Mouse (Mus musculus) left cerebral cortex, adult 2 months (tissue): Measurements from ENCODE around the gene Spsb4. TPM values are rescaled to one million over a fixed set of nuclear protein-coding genes. Genes with fewer than 3 reads are reported as not detected.

ENCODE experiments used
- DNase-seq, 2 experiments: peaks; one replicate each; pipeline ENCODE4 v3.0.0; 2021 to 2022; ENCODE audit warnings: low spot score in 2 of 2, mixed read lengths in 1 of 2; ENCODE audit errors: extremely low spot score in 1 of 2
- H3K27ac ChIP-seq: fragments of 200-600 bp; 2 replicates; pipeline ENCODE4 v1.8.1; 2022
- H3K4me3 ChIP-seq: fragments of 200-600 bp; 2 replicates; pipeline ENCODE4 v1.8.1; 2022
- CTCF ChIP-seq: fragments of 200-600 bp; IDR thresholded peaks from 2 replicates; pipeline ENCODE4 v1.8.1; 2022; ENCODE audit warnings: antibody characterized with exemption, mild to moderate bottlenecking, moderate library complexity
- intact Hi-C: fragments of 180-260 bp; cut with DNase I; formaldehyde crosslinking; loops from one replicate; pipeline ENCODE4 v1.15.1; 2025
- total RNA-seq, 2 experiments: library from RNA; stranded (reverse); gene quantifications; 2 replicates each; pipeline ENCODE4 v1.2.3; 2021

Gene Spsb4
- total RNA-seq, 2 experiments from 2014 or later, result 5.2 to 5.6 TPM

DNA sequence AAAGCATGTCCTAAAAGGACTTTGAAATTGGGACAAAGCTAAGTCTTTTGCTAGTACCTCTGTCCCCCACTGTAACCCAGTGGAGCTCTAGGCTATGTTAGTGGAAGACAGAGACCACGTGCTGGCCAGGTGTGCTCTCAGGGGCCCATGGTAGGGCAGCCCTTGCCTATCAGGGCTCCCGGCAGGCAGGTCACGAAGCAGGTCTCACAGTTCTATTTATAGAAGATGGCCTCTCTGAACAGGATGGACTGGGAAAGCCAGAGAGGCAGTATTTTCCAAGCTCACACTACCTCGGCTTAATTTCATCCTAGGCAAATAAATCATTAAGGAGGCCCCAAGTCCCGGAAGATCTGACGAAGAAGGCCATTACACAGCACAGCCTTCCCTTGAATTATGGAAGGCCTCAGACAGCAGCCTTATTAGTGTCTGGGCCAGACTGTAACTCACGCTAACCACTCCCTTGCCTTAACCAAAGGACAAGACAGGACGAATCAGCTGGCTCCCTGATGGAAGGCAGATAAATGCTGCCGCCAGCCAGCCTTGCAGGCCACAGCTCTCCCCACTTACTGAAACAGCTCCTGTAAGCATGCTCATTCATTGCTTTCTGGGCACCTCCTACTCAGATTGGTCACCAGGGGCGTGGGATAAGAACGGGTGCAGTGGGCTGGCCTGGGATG lies 31.7 kb downstream of the Spsb4 start:
- DNase-seq, result no peak
- Histone ChIP-seq H3K27ac (no peak overlapping the region), H3K4me3 (no peak overlapping the region)
- TF ChIP-seq CTCF, result no peak
- intact Hi-C loops, result no loop called here

DNA sequence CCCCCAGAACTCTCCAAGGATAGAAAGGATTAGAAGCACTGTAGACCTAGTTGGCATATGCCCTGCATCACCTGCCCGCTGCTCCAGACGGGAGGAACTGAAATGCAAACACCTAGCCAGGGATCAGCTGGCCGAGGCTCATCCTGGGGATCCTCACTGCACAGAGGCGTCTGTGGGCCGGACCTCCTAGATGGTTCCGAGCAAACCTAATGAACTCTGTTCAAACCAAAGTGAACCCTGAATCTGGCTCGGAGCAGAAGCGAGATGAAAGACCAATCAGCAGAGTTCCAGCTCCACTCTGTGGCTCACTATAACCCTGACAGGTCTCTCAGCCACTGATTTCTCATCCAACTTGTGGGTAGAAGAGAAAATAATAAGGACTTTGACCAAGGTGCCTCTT lies 34.6 kb downstream of the Spsb4 start:
- no peak for TF ChIP-seq CTCF
- intact Hi-C loops, result no loop called here
- Histone ChIP-seq H3K27ac (no peak overlapping the region), H3K4me3 (no peak overlapping the region)
- no peak for DNase-seq

DNA sequence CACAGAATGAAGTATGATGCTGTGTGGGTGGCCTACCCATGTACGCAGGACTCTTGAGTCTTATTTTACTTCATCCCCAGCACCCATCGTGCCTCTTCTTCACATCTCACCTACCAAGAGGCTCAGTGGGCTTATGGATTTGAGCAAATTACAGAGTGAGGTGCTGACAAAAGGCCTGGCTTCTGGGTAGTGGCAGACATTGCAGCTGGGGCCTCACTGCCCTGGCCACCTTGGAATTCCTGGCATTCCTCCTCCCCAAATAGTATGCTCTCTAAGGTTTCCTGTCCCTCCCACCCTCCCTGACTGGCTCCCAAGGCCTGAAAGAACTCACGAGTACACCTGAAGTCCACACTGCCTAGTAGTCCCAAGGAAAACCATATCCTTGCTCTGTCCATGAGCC lies 35.7 kb downstream of the Spsb4 start:
- intact Hi-C loops, result no loop called here
- no peak for DNase-seq
- TF ChIP-seq CTCF, result no peak
- Histone ChIP-seq H3K27ac (no peak overlapping the region), H3K4me3 (no peak overlapping the region)

DNA sequence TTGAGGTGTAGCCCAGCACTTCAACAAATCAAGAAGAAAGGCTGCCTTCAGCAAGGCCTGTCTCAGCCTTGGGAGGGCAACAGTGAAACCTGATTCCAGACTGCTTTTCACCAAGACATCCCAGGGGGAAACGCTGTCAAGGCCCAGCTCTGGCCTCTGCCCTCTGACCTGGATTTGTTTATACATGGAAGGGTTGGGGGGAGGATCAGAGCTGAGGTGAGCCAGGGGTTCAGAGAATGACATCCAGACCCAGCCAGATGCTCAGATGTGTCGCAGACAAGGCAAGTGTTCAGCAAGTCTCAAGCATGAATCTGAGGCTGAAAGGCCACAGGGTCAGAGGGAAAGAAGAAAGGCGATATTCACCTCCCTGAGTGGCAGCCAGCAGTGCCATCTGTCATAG lies 36.3 kb downstream of the Spsb4 start:
- TF ChIP-seq CTCF, result no peak
- Histone ChIP-seq H3K27ac (no peak overlapping the region), H3K4me3 (no peak overlapping the region)
- intact Hi-C loops, result no loop called here
- DNase-seq, result no peak

DNA sequence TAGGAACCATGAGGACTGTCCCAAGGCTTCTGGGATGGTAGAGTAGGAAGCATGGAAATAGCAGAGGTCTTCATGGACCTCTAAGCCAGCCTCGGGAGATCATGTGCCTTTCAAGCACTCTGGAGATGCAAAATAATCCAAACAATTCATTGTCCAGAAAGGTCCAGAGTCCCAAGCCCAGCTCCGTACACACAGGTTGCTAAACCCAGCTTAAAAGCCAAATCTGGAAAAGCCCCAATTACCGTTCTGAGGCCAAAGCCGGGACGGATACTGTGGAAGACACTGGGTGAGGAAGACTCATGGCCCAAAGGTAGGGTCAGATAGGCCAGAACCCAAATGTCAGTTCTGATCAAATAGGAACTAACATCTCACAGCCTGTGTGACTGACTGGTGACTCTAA lies 36.8 kb downstream of the Spsb4 start:
- TF ChIP-seq CTCF, result no peak
- intact Hi-C loops, result no loop called here
- H3K4me3 ChIP-seq, result no peak overlapping the region
- no peak overlapping the region for H3K27ac ChIP-seq
- DNase-seq, result no peak

DNA sequence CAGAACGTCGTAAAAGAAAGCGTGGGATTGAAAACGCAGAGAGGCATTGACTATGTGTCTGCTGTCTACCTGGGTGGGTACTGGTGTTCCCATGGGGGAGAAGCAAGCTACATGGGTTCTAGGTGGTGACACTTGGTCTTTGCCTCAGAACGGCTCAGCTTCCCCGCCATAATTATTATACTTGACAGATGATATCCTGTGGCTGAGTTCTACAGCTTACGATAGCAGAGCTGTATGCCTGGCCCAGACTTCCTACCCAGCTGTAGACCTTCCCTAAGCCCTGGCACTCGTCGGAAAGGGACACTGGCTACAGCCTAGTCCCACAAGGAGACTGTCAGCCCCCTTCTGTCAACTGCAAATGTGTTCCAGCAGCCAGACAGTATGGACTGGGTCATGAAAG lies 37.5 kb downstream of the Spsb4 start:
- Histone ChIP-seq H3K27ac (no peak overlapping the region), H3K4me3 (no peak overlapping the region)
- intact Hi-C loops, result no loop called here
- no peak for DNase-seq
- TF ChIP-seq CTCF, result no peak

DNA sequence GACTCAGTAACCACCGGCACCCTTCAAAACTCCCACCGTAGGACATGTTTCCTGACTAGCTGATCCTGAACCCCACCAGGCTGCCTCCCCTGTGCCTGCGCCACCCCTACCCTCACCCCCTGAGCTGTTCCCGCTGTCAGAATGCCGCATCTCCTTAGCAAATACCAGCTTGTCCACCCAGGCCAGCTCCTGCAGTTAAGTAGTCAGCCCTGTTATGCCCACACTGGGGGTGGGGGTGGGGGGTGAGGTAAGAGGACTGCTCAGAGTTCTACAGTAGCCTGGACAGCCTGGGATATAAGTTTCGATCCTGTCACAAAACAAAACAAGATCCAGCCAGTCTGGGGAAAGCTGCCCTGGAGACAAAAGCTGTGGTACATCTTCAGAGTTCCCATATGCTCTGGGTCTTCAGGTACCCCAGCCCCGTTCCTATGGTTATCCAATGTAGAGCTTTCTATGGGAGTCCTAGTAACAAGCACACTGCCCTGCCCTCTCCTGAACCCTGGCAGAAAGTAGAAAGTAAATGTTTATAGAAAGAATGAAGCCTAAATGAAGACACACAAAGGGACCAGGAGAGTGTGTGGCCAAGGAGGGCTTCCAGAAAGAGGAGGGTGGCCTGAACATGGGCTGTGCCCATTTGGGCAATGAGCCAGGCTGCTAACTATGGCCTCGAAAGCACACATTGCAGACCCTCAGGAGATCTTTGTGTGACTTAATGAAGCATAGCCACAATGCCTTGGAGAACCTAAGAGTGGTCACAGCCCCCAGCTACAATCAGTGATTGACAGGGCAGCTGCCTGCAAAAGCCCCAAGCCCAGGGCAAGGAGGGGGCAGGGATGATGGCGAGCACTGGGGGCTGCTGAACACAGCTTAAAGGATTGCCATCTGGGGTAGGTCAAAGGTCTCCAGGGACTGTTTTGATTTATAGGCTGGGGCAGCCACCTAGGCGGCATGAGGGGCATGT lies 38.3 kb downstream of the Spsb4 start:
- H3K27ac ChIP-seq, result no peak overlapping the region
- no peak for TF ChIP-seq CTCF

DNA sequence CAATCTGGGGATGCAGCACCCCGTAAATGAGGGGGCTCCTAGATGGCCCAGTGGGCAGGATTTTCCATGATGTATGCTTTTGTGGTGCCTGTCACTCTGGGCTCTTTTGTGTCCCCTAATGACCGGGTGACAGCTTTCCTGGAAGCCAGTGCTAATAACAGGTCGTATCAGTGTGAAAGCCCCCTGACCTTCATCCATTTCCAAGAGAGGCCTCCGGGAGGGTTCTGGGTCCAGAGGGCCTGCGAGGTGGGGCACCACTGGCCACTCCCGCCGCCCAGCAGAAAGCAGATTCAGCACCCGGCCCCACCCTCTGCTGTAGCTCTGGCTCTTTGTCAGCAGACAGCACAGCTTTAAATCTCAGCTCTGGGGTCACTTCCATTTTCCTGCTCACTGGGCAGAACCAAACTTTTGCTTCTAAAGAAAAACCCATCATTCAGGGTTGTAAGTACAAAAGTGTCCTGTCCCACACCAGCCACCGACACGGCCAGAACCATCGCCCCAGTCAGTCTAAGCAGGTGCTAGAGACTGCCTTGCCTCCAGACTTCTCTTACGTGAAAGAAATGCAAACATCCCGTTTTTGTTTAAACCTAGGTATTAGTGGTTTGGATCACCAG lies 39.1 kb downstream of the Spsb4 start:
- intact Hi-C loops, result no loop called here
- no peak overlapping the region for H3K4me3 ChIP-seq
- TF ChIP-seq CTCF, result no peak
- H3K27ac ChIP-seq, result no peak overlapping the region
- DNase-seq, result no peak

More for the DNA sequence above, 38.3 kb downstream of the Spsb4 start:
- H3K4me3 ChIP-seq, result no peak overlapping the region
- intact Hi-C loops, result no loop called here
- no peak for DNase-seq

DNA sequence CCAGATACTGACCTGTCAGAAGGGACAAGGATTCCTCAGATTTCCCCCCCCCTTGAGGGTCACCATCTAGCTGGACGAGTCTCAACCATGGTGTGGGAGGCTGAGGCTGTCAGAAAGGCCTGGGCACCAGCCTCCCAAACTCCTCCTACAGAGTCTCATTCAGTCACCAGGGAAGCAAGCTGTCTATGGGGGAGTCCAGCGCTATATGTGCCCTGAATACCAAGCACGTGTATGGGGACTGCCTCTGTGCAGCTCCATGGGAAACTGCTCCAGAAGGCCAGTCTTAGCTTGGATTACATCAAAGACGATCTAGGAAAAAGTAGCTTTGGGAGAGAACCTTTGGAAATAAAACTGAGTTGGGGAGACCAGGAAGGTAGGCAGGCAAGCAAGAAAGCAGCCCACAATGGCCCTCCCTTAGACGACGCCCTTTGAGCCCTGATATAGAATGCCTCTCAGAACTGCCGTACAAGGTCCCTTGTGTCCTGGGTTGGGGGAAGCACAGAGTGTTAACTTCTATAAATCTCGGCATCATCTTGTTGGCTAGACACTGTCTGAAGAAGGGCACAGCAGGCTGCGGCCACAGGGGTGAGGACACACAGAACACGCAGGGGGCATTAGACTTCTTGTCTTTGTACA lies 40.4 kb downstream of the Spsb4 start:
- TF ChIP-seq CTCF, result no peak
- Histone ChIP-seq H3K4me3 (no peak overlapping the region), H3K27ac (no peak overlapping the region)
- DNase-seq, result no peak
- intact Hi-C loops, result no loop called here

DNA sequence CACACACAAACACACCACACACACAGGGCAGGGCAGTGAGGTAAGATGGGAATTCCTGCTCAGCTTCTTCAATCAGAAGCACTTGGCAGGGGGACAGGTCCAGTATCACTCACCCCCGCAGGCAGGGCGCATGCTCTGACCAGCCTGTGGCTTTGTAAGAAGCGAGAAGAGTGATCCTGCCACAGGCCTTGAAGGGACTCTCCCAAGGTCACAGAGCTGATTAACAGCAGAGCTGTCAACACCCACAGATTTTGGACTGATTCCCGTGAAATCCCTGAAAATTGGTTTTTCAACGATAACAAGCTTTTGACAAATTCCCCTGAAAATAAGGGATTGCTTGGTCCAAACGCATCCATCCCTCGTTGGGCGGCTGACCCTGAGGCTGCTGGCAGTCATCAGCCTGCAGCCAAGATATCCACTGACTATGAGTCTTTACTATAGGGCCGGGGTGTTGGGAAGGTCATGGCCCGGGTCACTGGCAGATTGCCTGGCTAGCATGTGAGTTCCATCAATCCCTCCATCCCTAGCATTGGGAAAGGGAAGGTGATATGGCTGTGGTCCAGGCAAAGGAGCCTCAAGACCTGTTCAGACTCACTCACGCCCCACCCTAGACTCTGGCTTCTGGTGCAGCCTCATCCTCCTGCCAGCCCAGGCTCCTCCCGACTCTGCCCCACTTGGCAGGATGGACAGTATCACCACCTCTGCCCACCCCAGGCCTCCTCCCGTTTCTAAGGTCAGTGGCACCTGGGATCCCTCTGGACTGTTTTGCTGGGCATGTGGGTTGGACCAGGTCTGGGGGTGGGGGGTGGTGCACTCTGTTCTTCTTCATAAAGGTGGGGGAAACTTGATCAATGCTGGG lies 41.1 kb downstream of the Spsb4 start:
- no peak for TF ChIP-seq CTCF
- intact Hi-C loops, result no loop called here
- Histone ChIP-seq H3K27ac (no peak overlapping the region), H3K4me3 (no peak overlapping the region)
- DNase-seq, result no peak

DNA sequence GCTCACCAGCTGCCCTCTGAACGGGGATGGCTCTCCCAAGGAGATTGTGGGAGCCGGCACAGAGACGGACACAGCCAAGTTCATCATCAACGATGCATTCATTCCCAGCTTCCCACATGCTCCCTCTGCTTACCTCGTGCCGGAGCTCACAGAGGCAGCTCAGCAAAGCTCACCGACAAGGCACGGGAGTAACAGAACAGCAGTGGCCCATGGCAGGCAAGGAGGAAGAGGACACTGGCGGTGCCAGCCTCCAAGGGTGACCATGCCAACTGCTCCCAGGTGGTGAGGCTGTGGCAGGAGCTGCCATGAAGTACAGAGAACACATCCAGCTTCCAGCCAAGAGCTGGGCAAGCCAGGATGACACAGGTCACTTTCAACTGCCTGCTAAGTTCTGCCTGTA lies 45.6 kb downstream of the Spsb4 start:
- DNase-seq, result no peak
- Histone ChIP-seq H3K27ac (no peak overlapping the region), H3K4me3 (no peak overlapping the region)
- intact Hi-C loops, result no loop called here
- no peak for TF ChIP-seq CTCF
